Mouse (Mus musculus): Measurements from ENCODE around the gene Snx29. TPM values are rescaled to one million over a fixed set of nuclear protein-coding genes. Genes with fewer than 3 reads are reported as not detected.

Gene Snx29
- total RNA-seq, 2 experiments from 2014 or later = 17.8 to 20.6 TPM

DNA sequence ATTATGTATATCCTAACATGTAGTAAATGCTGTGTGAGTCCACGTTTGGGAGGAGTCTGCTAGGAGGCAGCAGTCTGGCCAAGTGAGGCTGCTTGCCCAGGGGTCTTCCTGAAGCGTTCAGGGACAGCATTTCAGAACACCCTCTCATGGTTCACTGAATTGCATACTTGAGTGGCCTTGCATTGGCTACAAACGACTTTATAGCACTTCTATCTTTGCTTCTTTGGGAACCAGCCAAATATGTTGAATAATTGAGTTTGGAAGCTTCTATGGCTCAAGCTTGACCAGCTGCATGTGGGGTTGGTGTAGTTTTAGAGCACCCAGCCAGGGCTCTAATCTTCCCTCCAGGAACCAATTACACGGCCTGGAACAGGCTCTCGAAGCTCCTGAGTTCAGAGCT lies 307.8 kb downstream of the Snx29 start:
- no peak for DNase-seq (ENCODE audit: low spot score in 2 of 2)

DNA sequence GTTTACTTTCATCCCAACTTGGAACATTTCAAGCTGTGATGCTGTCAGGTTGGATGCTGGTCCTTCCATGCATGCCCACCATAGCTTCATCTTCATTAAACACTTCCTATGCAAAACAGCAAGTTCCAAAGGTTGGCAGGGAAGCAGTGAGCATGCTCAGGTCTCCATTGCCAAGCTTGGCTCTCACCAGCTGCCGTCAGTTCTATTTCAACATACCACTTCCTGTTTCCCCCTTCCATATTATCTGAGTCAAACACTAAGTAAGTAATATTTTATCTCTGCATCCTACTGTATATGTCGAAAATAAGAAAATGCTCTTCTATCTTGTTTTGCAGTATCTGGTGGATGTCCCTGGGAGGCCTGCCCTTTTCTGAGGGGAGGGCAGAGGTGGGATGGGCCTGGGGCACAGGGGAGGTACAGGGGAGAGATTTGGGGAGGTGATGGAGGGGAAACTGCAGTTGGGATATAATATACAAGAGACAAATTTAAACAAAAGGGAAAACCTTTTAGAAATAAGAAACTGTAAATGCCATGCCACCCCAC lies 309.6 kb downstream of the Snx29 start:
- no peak for DNase-seq (ENCODE audit: low spot score in 2 of 2)

DNA sequence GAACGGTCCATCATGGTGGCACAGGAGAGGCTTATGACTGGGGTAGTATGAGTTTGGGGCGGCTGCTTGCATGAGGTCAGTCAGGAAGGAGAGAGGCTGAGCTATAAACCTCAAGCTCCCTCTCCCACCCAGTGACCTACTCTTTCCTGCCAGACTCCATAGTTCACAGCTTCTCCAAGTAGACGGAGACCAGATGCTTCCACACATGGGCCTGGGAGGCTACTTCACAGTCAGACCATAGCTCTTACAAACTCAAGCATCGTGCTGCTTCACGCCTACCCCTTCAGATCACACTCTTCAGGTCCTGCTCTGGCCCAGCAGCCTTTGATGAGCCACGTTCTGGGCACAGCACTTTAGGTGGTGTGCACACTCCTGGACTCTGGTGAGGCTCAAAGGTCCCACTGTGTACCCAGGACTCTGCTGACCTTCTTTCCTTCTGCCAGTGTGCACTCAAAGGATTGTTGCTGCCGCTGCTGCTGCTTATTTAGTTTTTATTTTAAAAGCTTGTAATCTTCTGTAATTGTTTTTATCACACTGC lies 313.6 kb downstream of the Snx29 start:
- DNase-seq (ENCODE audit: low spot score in 2 of 2) = no peak

DNA sequence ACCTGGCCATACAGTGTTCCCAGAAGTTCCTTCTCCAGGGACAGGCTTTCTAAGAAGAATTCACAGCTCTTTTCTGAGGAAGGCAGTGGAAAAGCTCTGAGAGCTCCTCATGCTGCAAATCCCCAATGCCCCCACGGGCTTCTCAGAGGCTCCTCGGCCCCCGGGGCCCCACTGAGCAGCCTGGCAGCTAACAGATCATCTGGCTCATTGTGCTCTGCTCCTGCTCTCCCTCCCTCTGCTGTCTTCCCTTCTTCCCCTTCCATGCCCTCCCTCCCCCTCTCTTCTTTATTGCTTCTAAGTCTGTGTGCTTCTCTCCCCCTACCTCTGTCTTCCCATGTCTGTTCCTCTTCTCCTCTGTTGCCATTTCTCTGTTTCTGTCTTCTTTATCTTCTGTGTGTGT lies 314.2 kb downstream of the Snx29 start:
- no peak for DNase-seq (ENCODE audit: low spot score in 2 of 2)

DNA sequence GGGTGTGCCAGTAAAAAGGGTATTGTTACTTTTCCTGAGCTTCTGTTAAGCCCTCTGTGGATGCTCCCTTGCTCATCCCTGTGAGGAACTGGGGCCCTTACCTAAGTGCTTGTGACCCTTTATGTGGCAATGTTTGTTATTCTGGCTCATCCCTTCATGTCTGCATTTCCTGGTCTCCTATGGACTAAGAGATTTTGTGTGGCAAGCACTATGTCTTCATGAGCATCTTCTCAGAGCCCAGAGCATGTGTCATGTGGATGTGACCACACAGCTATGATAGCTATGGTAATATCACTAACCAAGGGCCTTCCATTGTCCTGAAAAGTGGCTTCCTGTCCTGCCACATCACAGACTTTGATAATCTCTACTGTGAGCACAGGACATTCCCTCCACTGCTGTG lies 315.1 kb downstream of the Snx29 start:
- no peak for DNase-seq (ENCODE audit: low spot score in 2 of 2)

DNA sequence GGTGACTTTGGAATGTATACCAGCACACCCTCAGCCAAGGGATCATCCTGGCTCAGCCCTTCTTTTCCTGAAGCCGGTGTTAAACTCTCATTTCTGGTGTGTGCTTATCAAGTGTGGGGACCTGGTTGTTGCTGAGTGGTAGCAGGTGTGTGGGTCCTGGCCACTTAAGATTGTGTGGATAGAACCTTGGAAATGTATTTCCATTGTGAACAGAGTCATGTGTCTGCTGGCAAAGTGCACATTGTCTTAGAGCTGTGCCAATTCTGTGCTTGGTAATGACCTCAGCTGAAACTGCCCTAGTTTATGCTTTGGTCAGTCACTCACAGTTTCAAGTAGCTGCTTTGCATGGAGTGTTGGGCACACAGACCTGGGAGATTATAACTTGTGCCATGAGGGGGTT lies 316.0 kb downstream of the Snx29 start:
- DNase-seq (ENCODE audit: low spot score in 2 of 2) = no peak

DNA sequence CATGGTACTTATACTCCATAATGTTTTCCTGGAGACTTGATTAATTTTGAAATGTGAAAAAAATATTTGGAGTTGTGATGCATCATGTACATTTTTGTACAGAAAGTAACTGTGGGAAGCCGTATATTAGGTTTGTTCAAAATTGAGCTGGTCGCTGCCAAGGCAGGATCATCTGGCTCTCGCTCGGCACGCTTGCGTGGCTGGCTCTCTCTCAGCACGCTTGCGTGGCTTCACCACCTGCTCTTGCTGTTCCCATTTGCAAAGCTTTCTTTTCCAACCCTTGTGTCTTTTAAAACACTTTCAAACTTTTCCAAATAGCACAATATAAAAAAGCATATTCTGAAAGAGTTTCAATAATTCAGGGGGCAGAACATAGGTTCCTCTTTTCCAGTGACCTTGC lies 317.2 kb downstream of the Snx29 start:
- DNase-seq (ENCODE audit: low spot score in 2 of 2) = peak; percentile 34 to 44

DNA sequence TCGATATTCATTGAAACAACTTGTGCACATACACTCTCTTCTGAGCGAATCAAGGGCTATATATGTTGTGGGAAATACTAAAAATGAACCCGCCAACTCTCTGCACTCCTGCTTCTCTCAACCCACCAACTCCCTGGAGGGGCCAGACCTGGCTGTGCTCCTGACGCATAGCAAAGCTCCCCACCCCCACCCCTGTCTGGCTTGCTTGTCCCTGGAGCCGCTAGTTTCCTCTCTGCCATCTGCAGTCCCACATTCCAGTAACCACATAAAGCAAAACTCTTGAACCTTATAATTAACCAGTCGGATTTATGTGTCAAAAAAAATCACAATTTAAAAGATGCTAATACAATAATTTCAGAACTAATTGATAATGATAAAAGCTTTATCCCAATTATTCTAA lies 320.9 kb downstream of the Snx29 start:
- no peak for DNase-seq (ENCODE audit: low spot score in 2 of 2)

DNA sequence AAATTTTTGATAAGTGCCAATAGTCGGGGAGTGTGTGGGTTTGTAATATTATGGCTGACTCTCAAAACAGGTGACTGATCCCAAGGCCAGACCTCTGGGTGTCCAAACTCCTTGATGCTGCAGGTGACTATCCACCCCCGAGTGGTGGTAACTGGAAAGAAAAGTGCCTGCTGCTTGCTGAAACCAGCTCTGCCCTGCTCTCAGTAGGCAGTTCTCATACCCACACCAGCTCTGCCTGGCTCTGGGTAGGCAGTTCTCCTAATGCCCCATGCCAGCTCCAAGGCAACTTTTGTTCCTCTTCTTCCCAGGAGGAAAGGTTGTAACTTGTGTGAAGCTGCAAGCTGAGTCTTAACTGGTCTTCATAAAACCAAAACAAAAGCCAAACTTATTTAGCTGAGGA lies 321.7 kb downstream of the Snx29 start:
- DNase-seq (ENCODE audit: low spot score in 2 of 2) = no peak

DNA sequence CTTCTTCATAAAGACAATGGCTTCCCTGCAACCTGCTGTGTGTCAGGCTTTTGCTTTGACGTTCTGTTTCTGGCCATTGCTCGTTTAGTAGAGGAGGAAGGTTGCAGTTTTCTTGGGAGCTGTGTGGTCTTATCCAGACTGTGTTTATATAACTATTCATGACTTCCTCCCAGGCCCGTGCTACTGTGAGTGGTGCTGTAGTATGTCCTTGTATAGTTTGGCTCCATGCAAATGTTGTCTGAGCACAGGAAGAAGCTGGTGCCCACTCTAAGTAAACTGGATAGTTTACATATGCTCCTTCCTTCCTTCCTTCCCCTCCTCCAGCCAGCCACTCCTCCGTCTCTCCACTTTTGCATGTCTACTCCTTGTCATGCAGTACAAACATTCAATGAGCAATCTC lies 323.0 kb downstream of the Snx29 start:
- no peak for DNase-seq (ENCODE audit: low spot score in 2 of 2)

DNA sequence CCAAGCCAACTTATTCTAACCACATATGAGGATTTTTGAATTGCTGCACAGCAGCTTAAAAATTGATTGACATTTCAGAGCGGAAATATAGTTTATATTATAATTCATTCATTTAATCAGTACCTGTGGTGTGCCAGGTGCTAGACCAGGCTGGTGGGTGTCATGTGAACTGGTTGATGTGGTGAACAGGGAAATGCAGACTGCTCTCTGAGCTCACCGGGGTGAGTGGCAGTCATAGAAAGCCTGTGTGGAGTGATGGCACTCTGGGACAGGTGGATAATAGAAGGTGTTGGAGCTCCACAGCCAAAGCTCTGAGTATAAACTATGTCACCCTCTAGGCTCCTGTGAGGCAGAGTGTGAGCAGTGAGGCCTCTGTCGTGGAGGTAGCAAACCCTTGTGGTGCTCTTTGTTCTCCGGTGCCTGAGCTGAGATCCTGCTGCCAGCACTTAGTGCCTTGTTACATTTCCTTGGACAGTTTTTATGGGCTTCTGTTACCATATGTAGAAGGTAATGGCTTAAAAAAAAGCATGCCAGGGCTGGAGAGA lies 324.1 kb downstream of the Snx29 start:
- DNase-seq (ENCODE audit: low spot score in 2 of 2) = no peak

DNA sequence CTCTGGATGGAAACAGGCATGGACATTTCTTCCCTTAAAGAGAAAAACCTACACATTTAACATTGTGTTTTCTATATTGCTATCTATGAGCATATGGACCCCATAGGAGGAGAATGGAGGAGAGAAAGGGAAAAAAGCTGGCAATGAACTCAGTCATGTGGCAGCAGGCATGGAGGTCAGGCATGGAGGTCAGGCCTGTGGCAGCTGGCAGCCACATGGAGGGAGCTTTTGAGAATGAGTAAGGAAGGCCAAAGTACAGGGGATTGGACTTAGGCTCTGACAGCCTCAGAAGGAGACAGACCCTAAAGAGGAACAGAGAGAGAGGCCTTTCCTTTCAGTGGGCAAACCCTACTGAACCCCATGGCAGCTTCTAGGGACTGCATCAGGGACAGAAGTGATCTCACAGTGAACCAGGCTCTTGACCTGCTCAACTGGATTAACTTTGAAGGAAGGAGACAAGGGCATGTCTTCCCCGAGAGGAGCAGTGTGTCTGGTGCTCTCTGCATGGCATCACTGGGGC lies 325.5 kb downstream of the Snx29 start:
- DNase-seq (ENCODE audit: low spot score in 2 of 2) = no peak

DNA sequence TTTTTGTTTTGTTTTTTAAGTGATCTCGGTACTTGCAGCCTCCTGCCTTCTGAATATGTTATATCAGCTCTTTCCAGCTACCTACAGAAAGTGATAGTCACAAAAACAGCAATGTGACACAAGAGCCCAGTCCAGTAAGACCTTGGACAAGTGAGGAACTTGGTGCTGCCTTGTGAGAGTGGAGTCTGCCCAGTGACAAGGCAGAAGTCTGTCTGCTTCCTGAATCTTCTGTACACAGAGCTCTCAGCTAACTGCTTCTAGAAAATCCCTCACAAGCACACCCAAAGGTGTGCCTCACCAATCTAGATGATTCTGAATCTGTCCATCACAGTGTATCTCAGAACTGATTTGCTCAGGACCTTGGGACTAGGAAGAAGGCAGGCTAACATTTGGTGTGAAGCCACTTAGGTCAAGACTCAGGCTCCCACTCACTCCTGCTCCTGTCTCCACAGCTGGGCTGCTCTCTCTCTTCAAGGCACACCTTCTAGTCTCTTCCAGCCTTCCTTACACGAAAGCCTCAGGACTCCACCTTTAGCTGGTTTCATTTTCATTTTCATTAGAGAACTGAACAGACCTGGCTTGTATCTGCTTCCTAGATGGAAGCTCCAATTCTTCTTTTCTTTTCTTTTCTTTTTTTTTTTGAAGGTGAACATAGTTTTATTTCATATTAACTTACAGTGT lies 330.1 kb downstream of the Snx29 start:
- no peak for DNase-seq (ENCODE audit: low spot score in 2 of 2)

DNA sequence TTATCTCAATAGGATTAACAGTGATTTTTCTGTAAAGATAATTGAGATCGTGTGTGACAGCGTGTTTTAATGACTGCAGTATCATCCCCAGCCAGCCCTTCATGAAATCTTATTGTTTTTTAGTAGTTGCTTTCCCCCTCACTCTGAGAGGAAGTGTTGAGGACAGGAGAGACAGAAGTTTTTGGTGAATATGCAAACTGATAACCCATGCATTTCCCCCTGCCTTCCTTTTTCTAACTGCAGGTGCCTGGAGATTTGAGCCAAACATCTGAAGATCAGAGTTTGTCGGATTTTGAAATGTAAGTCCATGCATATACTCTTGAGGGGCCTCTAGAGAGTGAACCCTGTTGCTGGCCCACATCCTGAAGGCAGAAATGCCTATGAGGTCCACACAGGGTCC lies 333.2 kb downstream of the Snx29 start:
- no peak for DNase-seq (ENCODE audit: low spot score in 2 of 2)

DNA sequence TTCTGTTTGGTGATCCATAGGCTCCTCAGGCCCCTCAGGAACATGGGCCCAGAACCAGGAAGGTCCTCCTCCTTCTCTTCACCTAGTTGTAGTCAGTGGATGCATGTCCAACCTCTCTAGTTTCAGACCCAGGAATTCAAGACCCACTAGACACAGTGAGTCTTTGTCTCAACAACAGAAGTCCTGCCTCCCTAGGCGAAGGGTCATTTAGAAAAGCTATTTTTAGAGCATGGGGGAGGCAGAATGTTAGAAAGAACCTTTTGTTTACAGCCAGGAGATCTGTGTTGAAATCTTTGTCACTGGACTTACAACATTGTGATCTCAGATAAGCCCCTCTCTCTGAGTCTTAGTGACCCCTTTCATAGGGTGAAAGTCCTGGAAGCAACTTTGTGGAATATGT lies 334.4 kb downstream of the Snx29 start:
- no peak for DNase-seq (ENCODE audit: low spot score in 2 of 2)

DNA sequence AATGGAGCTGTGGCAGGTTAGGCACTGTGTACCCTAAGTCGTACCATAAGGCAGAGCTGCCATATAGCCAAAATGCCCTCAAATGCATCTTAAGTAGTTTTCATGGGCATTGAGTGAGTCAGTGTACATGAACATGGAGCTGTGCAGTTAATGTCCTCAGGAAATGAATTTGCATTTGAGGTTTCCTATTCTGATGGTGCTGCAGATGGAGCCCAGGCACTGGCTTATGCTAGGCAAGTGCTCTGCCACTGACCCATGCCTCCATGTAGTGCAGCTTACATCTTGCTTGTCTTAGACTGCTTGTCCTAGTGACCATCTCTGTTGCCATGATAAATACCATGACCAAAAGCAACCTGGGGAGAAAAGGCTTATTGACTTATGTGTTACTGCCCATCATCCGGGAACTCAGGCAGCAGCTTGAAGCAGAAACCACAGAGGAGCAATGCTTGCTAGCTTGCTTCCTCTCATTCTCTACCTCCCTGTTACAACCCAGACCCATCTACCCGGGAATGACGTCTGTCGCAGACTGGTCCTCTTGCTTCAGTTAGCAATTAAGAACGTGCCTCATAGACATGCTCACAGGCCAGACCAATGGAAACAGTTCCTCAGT lies 336.5 kb downstream of the Snx29 start:
- no peak for DNase-seq (ENCODE audit: low spot score in 2 of 2)

DNA sequence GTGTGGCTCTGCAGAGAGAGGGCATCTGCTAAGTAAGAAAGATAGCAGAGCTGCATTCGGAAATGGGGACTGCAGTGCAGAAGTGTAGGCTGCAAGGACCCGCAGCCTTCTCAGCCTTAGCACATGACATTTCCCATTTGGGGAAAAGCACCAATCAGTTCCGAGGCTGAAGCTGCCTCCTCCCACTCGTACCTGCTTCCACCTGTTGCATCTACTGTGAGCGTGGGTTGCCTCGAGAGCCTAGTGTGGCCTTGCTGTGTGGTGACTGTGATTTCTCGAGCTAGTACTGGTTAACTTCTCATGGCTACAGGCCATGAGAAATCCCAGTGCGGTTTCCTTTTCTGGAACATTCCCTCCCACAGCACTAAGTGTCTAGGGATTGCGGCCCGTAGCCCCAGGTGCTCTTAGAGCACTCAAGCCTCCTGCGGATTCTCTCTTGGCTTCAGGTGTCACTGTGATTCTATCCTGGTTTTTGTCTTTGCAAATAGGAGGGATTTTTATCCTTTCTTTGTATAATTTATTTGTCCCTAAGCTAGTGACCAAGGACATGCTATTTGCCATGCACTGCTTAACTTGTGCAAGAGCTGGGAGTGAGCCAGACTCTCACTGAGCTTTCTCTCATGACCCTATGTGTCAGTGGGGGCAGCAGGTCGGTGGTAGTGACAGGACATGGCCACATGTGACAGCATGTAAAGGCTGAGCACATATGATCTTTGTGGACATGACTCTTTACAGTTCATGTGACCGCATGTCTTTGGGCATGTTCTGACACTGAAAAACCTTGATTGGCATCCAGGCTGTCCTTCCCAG lies 342.4 kb downstream of the Snx29 start:
- DNase-seq (ENCODE audit: low spot score in 2 of 2) = peak in 1 of 2 experiments; percentile 20

DNA sequence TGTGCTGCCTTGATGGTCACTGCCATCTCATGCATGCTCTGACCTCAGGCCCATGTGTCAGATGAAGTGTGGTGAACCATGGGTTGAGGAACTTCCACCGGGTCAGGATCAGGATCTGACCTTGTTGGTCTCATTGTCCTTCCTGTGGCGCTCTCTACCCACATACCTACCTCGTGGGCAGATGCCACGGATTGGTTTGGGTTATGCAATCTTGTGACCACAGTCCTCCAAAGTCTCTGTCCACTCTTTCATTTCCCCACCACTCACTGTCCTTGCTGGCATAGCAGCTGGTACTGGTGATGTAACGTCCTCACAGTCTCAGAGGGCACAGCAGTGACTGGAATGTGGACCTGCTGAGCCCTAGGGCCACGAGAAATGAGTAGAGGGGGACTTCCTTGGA lies 343.2 kb downstream of the Snx29 start:
- no peak for DNase-seq (ENCODE audit: low spot score in 2 of 2)

DNA sequence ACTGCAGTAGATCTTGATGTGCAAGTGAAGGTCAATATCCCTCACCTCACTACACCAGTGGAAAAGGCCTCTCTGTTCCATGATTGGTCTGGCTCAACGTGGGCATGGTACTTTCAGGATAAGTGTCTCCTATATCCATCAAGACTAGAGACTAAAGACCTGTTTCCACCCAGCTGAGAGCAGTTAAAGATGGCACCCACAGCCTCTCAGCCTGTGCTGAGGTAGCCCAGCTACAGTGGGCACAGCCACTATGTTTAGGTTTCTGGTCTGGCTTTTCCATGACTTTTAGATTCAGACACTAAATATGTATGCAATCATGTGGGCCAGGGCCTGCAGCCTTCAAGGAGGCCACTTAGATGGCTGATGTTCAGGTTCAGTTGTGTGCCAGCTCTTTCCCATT lies 345.7 kb downstream of the Snx29 start:
- no peak for DNase-seq (ENCODE audit: low spot score in 2 of 2)

DNA sequence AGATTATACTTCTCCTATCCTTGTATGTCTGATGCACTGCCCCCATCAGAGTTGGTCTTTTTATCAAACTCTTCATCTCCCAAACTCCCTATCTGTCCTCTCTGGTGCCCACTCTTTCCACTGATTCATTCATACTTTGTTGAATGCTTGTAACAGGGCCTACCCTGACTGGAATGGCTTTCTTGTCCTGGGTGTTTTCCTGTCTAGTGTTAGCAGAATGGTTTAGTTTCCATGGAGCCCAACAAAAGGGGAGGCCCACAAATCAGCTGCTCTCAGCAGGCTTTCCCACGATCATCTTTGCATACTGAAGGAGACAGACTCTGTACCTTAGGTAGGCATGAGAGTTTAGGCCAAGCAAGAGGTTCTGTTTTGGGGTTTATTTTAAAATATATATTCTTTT lies 346.2 kb downstream of the Snx29 start:
- no peak for DNase-seq (ENCODE audit: low spot score in 2 of 2)

DNA sequence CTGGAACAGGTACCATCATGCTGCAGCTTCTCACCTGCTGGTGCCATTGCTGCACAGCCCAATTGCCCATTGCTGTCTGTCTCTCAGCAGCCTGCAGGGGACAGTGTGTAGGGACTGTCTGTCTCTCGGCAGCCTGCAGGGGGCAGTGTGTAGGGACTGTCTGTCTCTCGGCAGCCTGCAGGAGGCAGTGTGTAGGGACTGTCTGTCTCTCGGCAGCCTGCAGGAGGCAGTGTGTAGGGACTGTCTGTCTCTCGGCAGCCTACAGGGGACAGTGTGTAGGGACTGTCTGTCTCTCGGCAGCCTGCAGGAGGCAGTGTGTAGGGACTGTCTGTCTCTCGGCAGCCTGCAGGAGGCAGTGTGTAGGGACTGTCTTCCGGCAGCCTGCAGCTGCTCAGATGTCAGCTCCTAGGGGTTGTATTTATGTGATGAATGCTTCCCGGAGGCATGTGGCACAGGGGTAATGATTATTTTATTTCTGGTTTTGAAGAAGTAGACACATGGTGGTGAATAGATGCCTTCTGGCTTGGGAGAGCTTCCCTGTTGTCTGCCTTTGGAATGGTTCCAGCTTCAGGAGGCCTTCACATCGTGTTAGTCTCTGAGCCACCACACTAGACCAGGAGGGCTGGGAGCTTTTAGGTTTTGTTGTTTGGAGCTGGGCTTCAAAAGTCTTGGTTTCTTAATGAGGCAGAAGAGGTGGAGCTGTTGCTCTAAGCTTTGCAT lies 347.7 kb downstream of the Snx29 start:
- DNase-seq (ENCODE audit: low spot score in 2 of 2) = no peak

Measured in left cerebral cortex, adult 18-20 months (tissue).